Mouse (Mus musculus) layer of hippocampus, adult 9-10 months (tissue): ENCODE results near the gene Hnrnpul1.
A peak's percentile ranks its signal among the peaks of the same experiment; 100 is the strongest.

Experiments
- DNase-seq: peaks from one replicate; pipeline ENCODE4 v3.0.0; 2022; ENCODE audit warnings: low spot score

Hnrnpul1 gene

GRCm38 (mm10) chr7:25688810-25689586, 65.6 kb downstream of the Hnrnpul1 start:
- no peak for DNase-seq

- DNase-seq = no peak
These were observed 66.7 kb downstream of the Hnrnpul1 start for GRCm38 (mm10) chr7:25687811-25688401.

- DNase-seq = no peak
These were observed 67.7 kb downstream of the Hnrnpul1 start, which contains the start of gene Tgfb1 for GRCm38 (mm10) chr7:25686680-25687531. TSS of gene Tgfb1 (plus strand) at chr7:25687002.

- no peak for DNase-seq
These were observed 68.6 kb downstream of the Hnrnpul1 start for GRCm38 (mm10) chr7:25685926-25686470.

- no peak for DNase-seq
These were observed 69.9 kb downstream of the Hnrnpul1 start for GRCm38 (mm10) chr7:25684659-25685058.

GRCm38 (mm10) chr7:25683474-25684180, 70.9 kb downstream of the Hnrnpul1 start:
- no peak for DNase-seq

- DNase-seq = no peak
These were observed 73.0 kb downstream of the Hnrnpul1 start for GRCm38 (mm10) chr7:25681341-25682231.

GRCm38 (mm10) chr7:25680514-25681258, 73.9 kb downstream of the Hnrnpul1 start, which contains the start of gene B9d2:
TSS of gene B9d2 (plus strand) at chr7:25680780.
- DNase-seq = peak; percentile 91

GRCm38 (mm10) chr7:25679971-25680370, 74.6 kb downstream of the Hnrnpul1 start:
- DNase-seq = no peak

- no peak for DNase-seq
These were observed 77.5 kb downstream of the Hnrnpul1 start for GRCm38 (mm10) chr7:25677013-25677412.

GRCm38 (mm10) chr7:25676085-25676781, 78.3 kb downstream of the Hnrnpul1 start:
- peak; percentile 82 for DNase-seq

- no peak for DNase-seq
These were observed 79.2 kb downstream of the Hnrnpul1 start for GRCm38 (mm10) chr7:25675405-25675804.

GRCm38 (mm10) chr7:25674719-25675300, 79.7 kb downstream of the Hnrnpul1 start, which contains the start of gene Tmem91:
TSS of gene Tmem91 (minus strand) at chr7:25675166.
- no peak for DNase-seq

- DNase-seq = no peak
These were observed 80.3 kb downstream of the Hnrnpul1 start for GRCm38 (mm10) chr7:25674297-25674696.

- DNase-seq = no peak
These were observed 82.1 kb downstream of the Hnrnpul1 start for GRCm38 (mm10) chr7:25672442-25672841.

GRCm38 (mm10) chr7:25671686-25672085, 82.9 kb downstream of the Hnrnpul1 start:
- no peak for DNase-seq
